Mouse (Mus musculus): ENCODE measurements around the gene Ankrd34b. TPM values are rescaled to one million over a fixed set of nuclear protein-coding genes. Genes with fewer than 3 reads are reported as not detected.

The Ankrd34b gene
- polyA plus RNA-seq, 1 experiment from 2014 or later, result 4.6 TPM

- no peaks in the 10 kb centered on the region for H3K36me3 ChIP-seq (ENCODE audit: control insufficient read depth, insufficient read depth, low read length)
- no peak overlapping the region for H3K27ac ChIP-seq (ENCODE audit: low read depth, low read length)
- ATAC-seq (ENCODE audit: low read depth), result peak; percentile 74
- WGBS, result 11% methylated on average over 3 of the region's 3 CpGs
- H3K4me2 ChIP-seq (ENCODE audit: low read depth, low read length), result peak overlapping the region; percentile 69
- H3K9me3 ChIP-seq (ENCODE audit: control insufficient read depth, low read length), result no peaks in the 10 kb centered on the region
- no peaks in the 10 kb centered on the region for H3K27me3 ChIP-seq (ENCODE audit: control insufficient read depth, insufficient read depth, low read length)
- no peaks in the 10 kb centered on the region for H3K4me1 ChIP-seq (ENCODE audit: control insufficient read depth, insufficient read depth, low read length)
- H3K4me3 ChIP-seq (ENCODE audit: low read depth, low read length), result peak overlapping the region; percentile 33
- no peak overlapping the region for H3K9ac ChIP-seq (replicated peaks; ENCODE audit: low read depth, low read length)
These were observed 57.7 kb downstream of the Ankrd34b start for GRCm38 (mm10) chr13:92483348-92483747.

- H3K4me2 ChIP-seq (ENCODE audit: low read depth, low read length), result peak within 1 kb of the TSS; percentile 69
- H3K4me1 ChIP-seq (ENCODE audit: control insufficient read depth, insufficient read depth, low read length), result no peaks in the 10 kb centered on the region
- no peaks in the 10 kb centered on the region for H3K27me3 ChIP-seq (ENCODE audit: control insufficient read depth, insufficient read depth, low read length)
- 6% methylated on average over 19 of the region's 19 CpGs for WGBS
- no peaks in the 10 kb centered on the region for H3K9me3 ChIP-seq (ENCODE audit: control insufficient read depth, low read length)
- H3K4me3 ChIP-seq (ENCODE audit: low read depth, low read length), result peak within 1 kb of the TSS; percentile 33
- H3K9ac ChIP-seq (replicated peaks; ENCODE audit: low read depth, low read length), result 0 out of 2 replicates have a peak within 1 kb of the TSS, but pooled peaks have one; percentile 21
- peak within 1 kb of the TSS; percentile 58 for H3K27ac ChIP-seq (ENCODE audit: low read depth, low read length)
- no peaks in the 10 kb centered on the region for H3K36me3 ChIP-seq (ENCODE audit: control insufficient read depth, insufficient read depth, low read length)
- ATAC-seq (ENCODE audit: low read depth), result peak; percentile 100
These were observed 58.3 kb downstream of the Ankrd34b start, which contains the start of gene Fam151b for GRCm38 (mm10) chr13:92483852-92484463. Gene Fam151b (minus strand): TSS chr13:92484015.

GRCm38 (mm10) chr13:92490817-92491216 lies 65.1 kb downstream of the Ankrd34b start:
- no peaks in the 10 kb centered on the region for H3K27me3 ChIP-seq (ENCODE audit: control insufficient read depth, insufficient read depth, low read length)
- WGBS, result 60% methylated on average over 4 of the region's 4 CpGs
- peaks cover 17% of the 10 kb centered on the region for H3K36me3 ChIP-seq (ENCODE audit: control insufficient read depth, insufficient read depth, low read length)
- H3K4me3 ChIP-seq (ENCODE audit: low read depth, low read length), result no peak overlapping the region
- H3K9ac ChIP-seq (replicated peaks; ENCODE audit: low read depth, low read length), result no peak overlapping the region
- no peak overlapping the region for H3K27ac ChIP-seq (ENCODE audit: low read depth, low read length)
- H3K4me1 ChIP-seq (ENCODE audit: control insufficient read depth, insufficient read depth, low read length), result no peaks in the 10 kb centered on the region
- H3K9me3 ChIP-seq (ENCODE audit: control insufficient read depth, low read length), result no peaks in the 10 kb centered on the region
- H3K4me2 ChIP-seq (ENCODE audit: low read depth, low read length), result no peak overlapping the region
- ATAC-seq (ENCODE audit: low read depth), result peak; percentile 63; the same call in 1 of the 2 replicates

Other genes with a start within 250 kb of the Ankrd34b start
- gene Gm20379, start 119.9 kb upstream of the Ankrd34b start, polyA plus RNA-seq (2014; fragmentation: Nextera tagmentation; extraction: Ambion mirVana), result 1.4 and 1.7 TPM in 2 replicates
- gene Dhfr, start 71.2 kb upstream of the Ankrd34b start, polyA plus RNA-seq (2014; fragmentation: Nextera tagmentation; extraction: Ambion mirVana), result 3.2 and 3.5 TPM in 2 replicates
- gene Msh3, start 70.9 kb upstream of the Ankrd34b start, polyA plus RNA-seq (2014; fragmentation: Nextera tagmentation; extraction: Ambion mirVana), result 34.7 and 35.1 TPM in 2 replicates
- 0.22 and 0.47 TPM in 2 replicates for gene Fam151b, start 58.1 kb downstream of the Ankrd34b start, polyA plus RNA-seq (2014; fragmentation: Nextera tagmentation; extraction: Ambion mirVana)
- 13.7 and 16.8 TPM in 2 replicates for gene Zfyve16, start 105.0 kb downstream of the Ankrd34b start, polyA plus RNA-seq (2014; fragmentation: Nextera tagmentation; extraction: Ambion mirVana)
- gene Spz1, start 150.3 kb downstream of the Ankrd34b start, polyA plus RNA-seq (2014; fragmentation: Nextera tagmentation; extraction: Ambion mirVana), result not detected in 2 replicates
- 16.7 and 27.0 TPM in 2 replicates for gene Serinc5, start 185.2 kb downstream of the Ankrd34b start, polyA plus RNA-seq (2014; fragmentation: Nextera tagmentation; extraction: Ambion mirVana)

All from neural tube, embryonic 14.5 days (tissue).